Mouse (Mus musculus) hindbrain, postnatal 0 days (tissue): Measurements from ENCODE around the gene Ahsa1. TPM values are rescaled to one million over a fixed set of nuclear protein-coding genes. Genes with fewer than 3 reads are reported as not detected.

ENCODE experiments used
- ATAC-seq: fragments of 200-750 bp; cut with Nextera tagmentation; 2 replicates; pipeline ENCODE4 v1.8.0; 2017; ENCODE audit warnings: mild to moderate bottlenecking, moderate TSS enrichment, moderate library complexity
- DNase-seq: peaks from one replicate; pipeline ENCODE4 v3.0.0-alpha.2; 2015; ENCODE audit warnings: low spot score
- H3K27ac ChIP-seq: fragments of 300-500 bp; sonication (generic); 2 replicates; pipeline ENCODE4 v1.5.1; 2014; ENCODE audit warnings: mild to moderate bottlenecking
- H3K27me3 ChIP-seq: fragments of 300-500 bp; sonication (generic); 2 replicates; pipeline ENCODE4 v1.6.1; 2014; ENCODE audit warnings: low read length, mixed read lengths; ENCODE audit not compliant: insufficient read depth
- H3K36me3 ChIP-seq: fragments of 300-500 bp; sonication (generic); 2 replicates; pipeline ENCODE4 v1.6.1; 2014; ENCODE audit warnings: low read length, mixed read lengths; ENCODE audit not compliant: insufficient read depth
- H3K4me1 ChIP-seq: fragments of 300-500 bp; sonication (generic); 2 replicates; pipeline ENCODE4 v1.6.1; 2014; ENCODE audit warnings: antibody characterized with exemption, low read length, mixed read lengths; ENCODE audit not compliant: insufficient read depth
- H3K4me2 ChIP-seq: fragments of 300-500 bp; sonication (generic); 2 replicates; pipeline ENCODE4 v1.6.1; 2014; ENCODE audit warnings: low read depth, mild to moderate bottlenecking, low read length, moderate library complexity, mixed read lengths
- H3K4me3 ChIP-seq: fragments of 300-500 bp; sonication (generic); 2 replicates; pipeline ENCODE4 v1.5.1; 2014; ENCODE audit warnings: low read length
- H3K9ac ChIP-seq: fragments of 300-500 bp; sonication (generic); replicated peaks from 2 replicates; pipeline ENCODE4 v1.6.1; 2014; ENCODE audit warnings: mild to moderate bottlenecking, low read length, moderate library complexity, mixed read lengths
- H3K9me3 ChIP-seq: fragments of 300-500 bp; sonication (generic); 2 replicates; pipeline ENCODE4 v1.6.1; 2016; ENCODE audit warnings: low read length, mixed read lengths
- CTCF ChIP-seq: IDR thresholded peaks from 2 replicates; pipeline ENCODE4 v1.5.1; 2016; ENCODE audit warnings: antibody characterized with exemption, control low read depth, low read depth
- WGBS: fragments of 180-500 bp; shearing (Covaris S2); extraction: QIAGEN DNeasy Blood & Tissue Kit; methylation state at CpG from one replicate; pipeline ENCODE4 v1.1.7; 2014; 5-methylcytosine and 5-hydroxymethylcytosine counted together
- polyA plus RNA-seq: library from polyadenylated mRNA; unstranded; fragments of >200 nt; fragmentation: Nextera tagmentation; extraction: Ambion mirVana; gene quantifications from 2 replicates; pipeline ENCODE4 v1.2.1, GENCODE M21; 2015
- total RNA-seq: library from RNA; depleted of rRNA; stranded (reverse); fragments of >200 nt; gene quantifications from 2 replicates; pipeline ENCODE4 v1.2.3, GENCODE M21; 2014

The Ahsa1 gene
- total and polyA plus RNA-seq, 2 experiments from 2014 or later, result 102 to 177 TPM

- DNase-seq (no peak), ATAC-seq (no peak)
- Histone ChIP-seq H3K9me3 (no peaks in the 10 kb centered on the region), H3K36me3 (peaks cover 5% of the 10 kb centered on the region), H3K4me1 (no peaks in the 10 kb centered on the region), H3K9ac (no peak overlapping the region), H3K27me3 (no peaks in the 10 kb centered on the region), H3K4me3 (no peak overlapping the region), H3K27ac (no peak overlapping the region), H3K4me2 (no peak overlapping the region)
- 45% methylated on average over 14 of the region's 14 CpGs for WGBS
- TF ChIP-seq CTCF, result peak; percentile 42
Measured at GRCm38 (mm10) chr12:87279879-87280278, 13.6 kb downstream of the Ahsa1 start.

GRCm38 (mm10) chr12:87281766-87282165 is 15.5 kb downstream of the Ahsa1 start:
- H3K9me3 ChIP-seq, result no peaks in the 10 kb centered on the region
- no peak overlapping the region for H3K4me2 ChIP-seq
- H3K4me1 ChIP-seq, result no peaks in the 10 kb centered on the region
- no peak for TF ChIP-seq CTCF
- H3K9ac ChIP-seq, result no peak overlapping the region
- WGBS, result 97% methylated on average over 1 of the region's 1 CpGs
- no peak overlapping the region for H3K4me3 ChIP-seq
- H3K27me3 ChIP-seq, result no peaks in the 10 kb centered on the region
- no peak overlapping the region for H3K27ac ChIP-seq
- ATAC-seq, result no peak
- DNase-seq, result no peak
- H3K36me3 ChIP-seq, result no peaks in the 10 kb centered on the region

GRCm38 (mm10) chr12:87282743-87283142 is 16.5 kb downstream of the Ahsa1 start:
- 90% methylated on average over 4 of the region's 4 CpGs for WGBS
- H3K9me3 ChIP-seq, result no peaks in the 10 kb centered on the region
- no peaks in the 10 kb centered on the region for H3K27me3 ChIP-seq
- no peaks in the 10 kb centered on the region for H3K36me3 ChIP-seq
- TF ChIP-seq CTCF, result no peak
- no peak overlapping the region for H3K9ac ChIP-seq
- H3K27ac ChIP-seq, result no peak overlapping the region
- DNase-seq (no peak), ATAC-seq (no peak)
- no peaks in the 10 kb centered on the region for H3K4me1 ChIP-seq
- no peak overlapping the region for H3K4me3 ChIP-seq
- H3K4me2 ChIP-seq, result no peak overlapping the region

- no peak for ATAC-seq
- no peaks in the 10 kb centered on the region for H3K27me3 ChIP-seq
- no peaks in the 10 kb centered on the region for H3K36me3 ChIP-seq
- no peak overlapping the region for H3K9ac ChIP-seq
- no peak overlapping the region for H3K4me2 ChIP-seq
- H3K4me1 ChIP-seq, result no peaks in the 10 kb centered on the region
- no peak overlapping the region for H3K27ac ChIP-seq
- no peak overlapping the region for H3K4me3 ChIP-seq
- 68% methylated on average over 7 of the region's 7 CpGs for WGBS
- no peak for TF ChIP-seq CTCF
- H3K9me3 ChIP-seq, result no peaks in the 10 kb centered on the region
- no peak for DNase-seq
Measured at GRCm38 (mm10) chr12:87283706-87284105, 17.4 kb downstream of the Ahsa1 start.

- no peak for TF ChIP-seq CTCF
- no peak overlapping the region for H3K4me3 ChIP-seq
- H3K9ac ChIP-seq, result no peak overlapping the region
- no peaks in the 10 kb centered on the region for H3K9me3 ChIP-seq
- no peak overlapping the region for H3K4me2 ChIP-seq
- no peaks in the 10 kb centered on the region for H3K27me3 ChIP-seq
- H3K27ac ChIP-seq, result no peak overlapping the region
- 76% methylated on average over 4 of the region's 4 CpGs for WGBS
- no peaks in the 10 kb centered on the region for H3K36me3 ChIP-seq
- DNase-seq (no peak), ATAC-seq (no peak)
- no peaks in the 10 kb centered on the region for H3K4me1 ChIP-seq
Measured at GRCm38 (mm10) chr12:87284268-87284667, 18.0 kb downstream of the Ahsa1 start.

GRCm38 (mm10) chr12:87284726-87285125 is 18.4 kb downstream of the Ahsa1 start:
- DNase-seq (no peak), ATAC-seq (no peak)
- Histone ChIP-seq H3K36me3 (no peaks in the 10 kb centered on the region), H3K9me3 (no peaks in the 10 kb centered on the region), H3K27me3 (no peaks in the 10 kb centered on the region), H3K4me1 (no peaks in the 10 kb centered on the region), H3K4me3 (no peak overlapping the region), H3K4me2 (no peak overlapping the region), H3K9ac (no peak overlapping the region), H3K27ac (no peak overlapping the region)
- TF ChIP-seq CTCF, result no peak
- 83% methylated on average over 5 of the region's 5 CpGs for WGBS

GRCm38 (mm10) chr12:87289100-87289499 is 22.8 kb downstream of the Ahsa1 start:
- 92% methylated on average over 5 of the region's 5 CpGs for WGBS
- H3K9ac ChIP-seq, result no peak overlapping the region
- H3K27ac ChIP-seq, result no peak overlapping the region
- H3K36me3 ChIP-seq, result no peaks in the 10 kb centered on the region
- no peaks in the 10 kb centered on the region for H3K4me1 ChIP-seq
- no peaks in the 10 kb centered on the region for H3K27me3 ChIP-seq
- H3K4me3 ChIP-seq, result no peak overlapping the region
- ATAC-seq (no peak), DNase-seq (no peak)
- no peak for TF ChIP-seq CTCF
- no peaks in the 10 kb centered on the region for H3K9me3 ChIP-seq
- no peak overlapping the region for H3K4me2 ChIP-seq
